Mouse (Mus musculus) MEL (cell line): ENCODE measurements around the gene Mtcl1.

Experiments used
- CTCF ChIP-seq, 3 experiments: IDR thresholded peaks in 2 of 3; conservative IDR thresholded peaks in 1 of 3; 2 replicates each; pipeline ENCODE4 v1.5.1; 2011 to 2012; ENCODE audit warnings: low read length in 3 of 3, low read depth in 2 of 3, mild to moderate bottlenecking in 2 of 3, improper control_type of control experiment in 1 of 3, inconsistent platforms in 1 of 3, mixed read lengths in 1 of 3, moderate library complexity in 1 of 3; ENCODE audit not compliant: control insufficient read depth in 1 of 3, insufficient read depth in 1 of 3, poor library complexity in 1 of 3, severe bottlenecking in 1 of 3
- ETS1 ChIP-seq: IDR thresholded peaks from 2 replicates; pipeline ENCODE4 v1.6.1; 2012; ENCODE audit warnings: low read depth, mild to moderate bottlenecking, inconsistent platforms, low read length, improper control_type of control experiment, moderate library complexity
- GATA1 ChIP-seq: IDR thresholded peaks from 2 replicates; pipeline ENCODE4 v1.6.1; 2011; ENCODE audit warnings: low read depth, low read length, improper control_type of control experiment
- POLR2A ChIP-seq, 2 experiments: IDR thresholded peaks; 2 replicates each; pipeline ENCODE4 v1.6.1; 2011 to 2012; ENCODE audit warnings: low read length in 2 of 2, mild to moderate bottlenecking in 2 of 2, control low read depth in 1 of 2, improper control_type of control experiment in 1 of 2, low read depth in 1 of 2, moderate library complexity in 1 of 2; ENCODE audit not compliant: control insufficient read depth in 1 of 2, insufficient read depth in 1 of 2, poor library complexity in 1 of 2
- POLR2AphosphoS2 ChIP-seq: IDR thresholded peaks from 2 replicates; pipeline ENCODE4 v1.6.1; 2011; ENCODE audit warnings: low read length, improper control_type of control experiment
- RAD21 ChIP-seq: IDR thresholded peaks from 2 replicates; pipeline ENCODE4 v1.6.1; 2011; ENCODE audit warnings: mild to moderate bottlenecking, low read depth, low read length, improper control_type of control experiment
- ZC3H11A ChIP-seq: IDR thresholded peaks from 2 replicates; pipeline ENCODE4 v1.6.1; 2012; ENCODE audit warnings: low read depth, mild to moderate bottlenecking, inconsistent platforms, low read length, improper control_type of control experiment

- TF ChIP-seq CTCF (IDR thresholded peaks at IDR 0.05 in 2 of 3, conservative IDR thresholded peaks at IDR 0.05 in 1 of 3; ENCODE audit: control insufficient read depth in 1 of 3, insufficient read depth in 1 of 3, low read depth in 2 of 3, low read length in 3 of 3, poor library complexity in 1 of 3, severe bottlenecking in 1 of 3) (no peak), RAD21 (no peak), ETS1 (no peak), ZC3H11A (no peak), POLR2A (IDR thresholded peaks at IDR 0.05; ENCODE audit: control insufficient read depth in 1 of 2, insufficient read depth in 1 of 2, low read depth in 1 of 2, low read length in 2 of 2, poor library complexity in 1 of 2) (no peak), POLR2AphosphoS2 (no peak), GATA1 (no peak)
These were observed 10.3 kb downstream of the Mtcl1 start for GRCm38 (mm10) chr17:66439051-66439753.
